Mouse (Mus musculus): Measurements from ENCODE around the gene Atp6ap1l.
"Not testable (repeated sequence)": the region's sequence is repeated elsewhere in the genome, so short reads cannot be mapped to it uniquely, and the experiment has no call there.

Gene Atp6ap1l

GRCm38 (mm10) chr13:90905176-90905575 lies at the start of gene Atp6ap1l:
Gene Atp6ap1l, minus strand, starts transcription at chr13:90905355.
- no peak for DNase-seq

DNA sequence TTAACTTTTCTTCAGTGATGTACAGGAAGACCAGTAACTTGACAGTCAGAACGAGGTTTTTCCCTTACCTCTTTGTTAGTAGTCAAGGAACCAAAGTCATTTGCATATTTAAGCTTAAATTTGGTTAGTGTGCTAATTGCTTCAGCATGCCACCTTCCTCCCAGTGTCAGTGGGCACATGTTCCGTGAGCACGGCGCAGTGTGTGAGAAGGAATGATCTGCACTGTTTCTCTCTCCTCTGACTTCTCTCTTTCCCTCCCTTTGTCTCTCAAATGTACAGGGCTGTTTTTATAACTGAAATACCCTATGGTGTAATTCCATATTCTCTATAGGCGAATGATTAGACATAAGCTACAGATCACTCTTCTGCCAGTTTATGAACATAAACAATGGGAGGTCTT lies 34.4 kb upstream of the Atp6ap1l start:
- no peak for DNase-seq

DNA sequence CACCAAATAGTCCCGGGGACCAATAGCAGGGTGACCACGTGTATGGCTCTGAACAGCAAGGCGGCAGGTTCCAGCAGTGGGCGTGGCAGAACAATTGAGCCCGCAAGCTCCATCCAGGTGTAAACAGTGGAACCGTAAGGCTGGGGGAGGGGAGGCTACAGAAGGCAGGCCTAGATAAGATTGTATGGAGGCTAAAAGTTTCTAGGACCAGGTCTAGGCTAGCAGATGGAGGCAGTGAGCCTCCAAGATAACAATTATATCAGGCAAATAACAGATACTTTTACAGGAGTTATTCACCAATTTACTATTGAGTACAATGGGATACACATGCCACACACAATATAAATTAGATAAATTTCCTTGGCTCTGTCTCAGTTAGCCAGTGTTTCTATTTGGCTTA lies 34.0 kb upstream of the Atp6ap1l start:
- no peak for DNase-seq

GRCm38 (mm10) chr13:90935852-90936251 lies 30.7 kb upstream of the Atp6ap1l start:
- DNase-seq = no peak

GRCm38 (mm10) chr13:90933256-90933655 lies 28.1 kb upstream of the Atp6ap1l start:
- no peak for DNase-seq

DNA sequence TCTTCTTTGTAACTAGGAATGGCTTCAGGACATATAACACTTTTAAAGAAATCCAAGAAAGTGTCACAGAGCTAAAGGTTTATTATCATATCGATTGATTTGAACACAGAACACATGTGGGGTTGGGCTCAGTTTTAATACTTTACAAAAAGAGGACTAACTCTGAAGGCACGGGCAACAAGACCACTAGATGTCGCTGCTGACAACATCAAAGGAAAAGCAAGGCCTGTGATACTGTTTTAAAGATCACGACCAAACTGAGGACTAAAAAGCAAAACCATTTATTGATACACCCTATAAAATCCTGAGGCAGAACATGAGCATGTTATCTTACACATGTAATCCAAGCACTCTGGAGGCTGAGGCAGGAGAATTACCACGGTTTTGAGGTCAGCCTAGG lies 24.7 kb upstream of the Atp6ap1l start:
- peak; percentile 80 for DNase-seq

DNA sequence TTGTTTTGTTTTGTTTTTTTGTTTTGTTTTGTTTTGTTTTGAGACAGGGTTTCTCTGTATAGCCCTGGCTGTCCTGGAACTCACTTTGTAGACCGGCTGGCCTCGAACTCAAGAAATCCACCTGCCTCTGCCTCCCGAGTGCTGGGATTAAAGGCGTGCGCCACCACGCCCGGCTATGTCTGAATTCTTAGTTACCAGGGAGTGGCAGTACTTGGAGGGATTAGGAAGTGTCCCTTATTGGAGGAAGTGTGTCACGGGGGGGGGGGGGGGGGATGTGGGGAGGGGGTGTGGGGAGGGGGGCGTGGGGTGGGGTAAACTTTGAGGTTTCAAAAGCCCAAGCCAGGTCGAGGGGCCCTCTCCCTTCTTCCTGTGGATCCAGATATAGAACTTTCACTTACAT lies 23.1 kb upstream of the Atp6ap1l start:
- DNase-seq = not testable (repeated sequence)

DNA sequence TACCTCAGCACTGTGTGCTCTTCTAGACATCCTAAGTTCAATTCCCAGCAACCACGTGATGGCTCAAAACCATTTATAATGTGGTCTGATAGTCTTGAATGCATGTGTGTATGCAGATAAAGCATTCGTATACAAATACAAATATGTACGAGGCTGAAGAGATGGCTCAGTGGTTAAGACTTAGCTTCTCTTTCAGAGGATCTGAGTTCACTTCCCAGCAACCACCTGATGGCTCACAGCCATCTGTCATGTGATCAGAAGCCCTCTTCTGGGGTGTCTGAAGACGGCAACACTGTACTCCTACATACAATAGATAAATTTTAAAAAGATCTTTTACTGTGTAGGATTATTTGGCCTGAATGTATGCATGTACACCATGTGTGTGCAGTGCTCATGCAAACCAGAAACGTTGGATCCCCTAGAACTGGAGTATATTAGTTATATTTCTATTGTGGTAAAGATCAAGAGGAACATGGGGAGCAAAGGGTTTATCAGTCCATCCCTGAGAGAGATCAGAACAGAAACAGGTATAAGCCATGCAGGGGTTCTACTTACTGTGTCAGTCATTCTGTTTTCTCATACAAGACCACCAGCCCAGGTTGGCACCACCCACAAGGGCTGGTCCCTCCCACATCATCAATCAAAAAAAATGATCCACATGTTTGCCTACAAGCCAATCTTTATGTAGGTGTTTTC lies 21.9 kb upstream of the Atp6ap1l start:
- no peak for DNase-seq

- no peak for DNase-seq
Observed at GRCm38 (mm10) chr13:90926125-90926765, 21.1 kb upstream of the Atp6ap1l start.

- DNase-seq = no peak
Observed at GRCm38 (mm10) chr13:90925191-90925590, 20.0 kb upstream of the Atp6ap1l start.

DNA sequence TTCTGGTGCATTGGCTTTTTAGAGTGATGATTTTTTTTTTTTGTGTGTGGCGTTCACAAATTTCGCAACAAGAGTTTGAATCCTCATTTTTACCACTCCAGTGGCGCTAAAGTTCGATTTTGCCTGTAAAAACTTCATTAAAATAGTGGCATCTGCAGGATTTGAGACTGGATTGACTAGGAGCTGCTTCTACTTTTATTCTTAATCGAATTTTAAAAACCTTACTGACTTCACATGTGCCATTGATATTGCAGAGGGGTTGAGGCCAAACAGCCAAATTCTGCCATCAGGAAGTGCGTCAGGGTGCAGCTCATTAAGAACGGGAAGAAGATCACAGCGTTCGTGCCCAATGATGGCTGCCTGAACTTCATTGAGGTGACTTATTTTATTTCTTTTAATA lies 18.9 kb upstream of the Atp6ap1l start:
- DNase-seq = no peak

GRCm38 (mm10) chr13:90923617-90924016 lies 18.5 kb upstream of the Atp6ap1l start:
- DNase-seq = not testable (repeated sequence)

DNA sequence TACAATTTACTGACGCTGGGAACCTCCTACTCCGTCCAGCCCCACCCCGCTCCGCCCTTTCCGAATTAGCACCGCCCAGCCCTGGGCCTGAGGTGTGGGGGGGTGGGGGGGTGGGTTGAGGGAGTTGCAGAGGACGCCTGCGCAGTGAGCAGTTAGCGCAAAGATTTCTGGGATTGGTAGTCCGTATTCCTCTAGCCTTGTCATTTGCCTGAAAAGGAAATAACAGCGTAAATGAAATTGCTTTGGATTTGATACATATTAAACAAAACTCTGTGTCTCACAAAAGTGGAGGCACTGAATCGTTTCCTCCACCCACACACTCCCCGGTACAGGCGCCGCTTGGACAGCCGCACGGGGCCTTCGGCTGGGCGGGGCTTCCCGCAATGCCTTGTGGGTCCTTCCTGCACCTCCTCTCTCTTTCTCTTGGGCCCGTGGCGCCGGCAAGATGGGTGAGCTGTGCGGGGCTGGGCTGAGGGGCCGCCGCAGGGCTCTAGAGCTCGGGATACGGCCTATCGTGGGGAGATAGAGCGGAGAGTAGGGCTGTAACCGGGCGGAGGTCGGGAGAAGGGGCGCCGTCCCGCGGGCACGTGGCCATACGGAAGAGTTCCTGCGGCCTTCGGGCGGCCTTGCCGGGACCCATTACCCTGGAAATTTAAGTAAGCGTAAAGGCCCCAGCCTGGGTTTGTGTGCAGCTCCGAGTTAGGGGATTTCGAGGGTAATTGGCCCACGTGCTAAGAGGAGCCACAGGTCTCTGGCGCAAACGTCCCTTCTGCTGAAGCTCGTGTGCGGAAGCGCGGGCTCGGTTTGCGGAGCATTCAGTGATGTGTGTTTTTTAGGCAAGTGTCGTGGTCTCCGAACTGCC lies 17.8 kb upstream of the Atp6ap1l start, which contains the start of gene Rps23:
Rps23 (plus strand) TSS at position 208 of the 862 bp plus-strand sequence.
- DNase-seq = peak; percentile 93

DNA sequence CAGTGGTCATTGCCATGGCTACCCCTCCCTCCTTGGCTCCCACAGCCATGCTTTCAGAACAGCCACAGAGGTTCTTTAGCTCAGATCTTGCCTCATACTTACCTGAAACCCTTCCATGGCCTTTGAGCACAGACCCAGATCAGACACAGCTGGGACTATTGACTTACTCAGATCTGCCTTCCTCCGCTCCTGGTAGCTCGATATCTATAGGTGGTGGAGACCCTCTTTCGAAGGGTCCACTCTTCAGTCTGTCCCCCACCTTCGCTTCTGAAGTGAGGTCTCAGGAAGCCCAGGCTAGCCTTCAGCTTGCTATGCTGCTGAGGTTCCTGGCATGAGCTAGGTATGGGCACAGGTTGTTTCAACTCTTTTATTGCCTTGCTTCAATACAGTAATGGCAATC lies 9.6 kb upstream of the Atp6ap1l start:
- no peak for DNase-seq

GRCm38 (mm10) chr13:90913675-90914192 lies 8.6 kb upstream of the Atp6ap1l start:
- DNase-seq = no peak

GRCm38 (mm10) chr13:90912760-90913674 lies 7.9 kb upstream of the Atp6ap1l start:
- no peak for DNase-seq

GRCm38 (mm10) chr13:90907376-90907775 lies 2.2 kb upstream of the Atp6ap1l start:
- DNase-seq = no peak

- no peak for DNase-seq
Observed at GRCm38 (mm10) chr13:90896821-90897220, 8.3 kb downstream of the Atp6ap1l start.

DNA sequence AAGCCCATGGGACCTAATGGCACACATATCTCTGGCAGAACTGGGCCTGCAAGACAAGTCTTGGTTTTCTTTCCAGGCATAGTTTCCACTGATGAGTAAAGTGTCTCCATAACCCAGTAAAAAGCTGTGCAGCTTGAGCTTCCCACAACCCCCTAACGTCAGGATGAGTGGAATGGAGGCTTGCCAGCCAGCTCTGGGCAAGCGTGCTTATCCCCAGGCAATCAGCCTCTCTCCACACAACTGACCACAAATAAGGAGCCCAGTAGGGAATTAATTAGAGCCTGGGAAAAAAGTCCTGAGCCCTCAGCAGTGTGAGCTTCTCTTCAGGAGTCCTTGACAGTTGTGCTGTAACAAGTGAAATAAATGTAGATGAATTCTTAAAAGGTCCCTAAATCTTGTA lies 9.1 kb downstream of the Atp6ap1l start:
- no peak for DNase-seq

DNA sequence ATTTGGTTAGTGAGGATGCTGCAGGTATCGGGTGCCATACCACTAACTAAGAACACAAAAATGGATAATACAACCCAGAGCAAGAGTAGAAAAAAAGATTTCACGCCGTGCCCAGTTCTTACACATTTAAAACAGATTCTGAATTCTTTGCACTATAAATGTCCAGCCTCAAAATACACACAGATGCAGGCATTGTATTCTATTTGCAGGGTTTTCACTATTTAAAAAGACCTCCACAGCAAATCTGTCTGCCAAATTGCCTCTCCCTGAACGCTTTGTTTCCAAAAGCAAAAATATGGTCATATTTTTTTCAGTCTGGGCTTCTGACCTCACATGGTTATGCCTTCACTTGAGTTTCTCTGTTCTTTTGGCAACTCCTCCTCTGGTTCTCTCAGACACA lies 10.3 kb downstream of the Atp6ap1l start:
- DNase-seq = no peak

DNA sequence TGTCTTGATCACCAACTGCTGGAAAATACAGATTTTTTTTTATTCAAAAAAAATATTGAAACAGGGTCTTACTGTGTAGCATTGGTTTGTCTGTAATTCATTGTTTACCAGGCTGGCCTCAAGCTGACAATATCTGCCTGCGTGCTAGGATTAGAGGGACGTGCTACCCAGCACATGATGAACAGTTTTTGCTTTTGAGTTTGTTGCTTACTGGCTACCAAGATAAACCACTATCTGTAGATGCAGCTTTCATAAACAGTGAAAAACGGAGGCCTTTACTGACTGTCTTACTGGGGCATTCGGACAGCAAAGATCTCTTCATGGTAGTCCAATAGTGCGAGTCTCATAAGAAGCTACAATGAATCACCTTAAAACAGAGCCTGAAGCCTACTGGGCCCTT lies 15.0 kb downstream of the Atp6ap1l start:
- DNase-seq = no peak

- peak; percentile 75 for DNase-seq
Observed at GRCm38 (mm10) chr13:90886568-90886983, 18.6 kb downstream of the Atp6ap1l start.
